Mouse (Mus musculus): ENCODE data around the gene Tuba1a. TPM values are rescaled to one million over a fixed set of nuclear protein-coding genes. Genes with fewer than 3 reads are reported as not detected.
"Not testable (repeated sequence)": the region's sequence is repeated elsewhere in the genome, so short reads cannot be mapped to it uniquely, and the experiment has no call there.

Tuba1a gene
- polyA plus RNA-seq, 1 experiment from 2014 or later = 3,177 TPM

- DNase-seq (ENCODE audit: low spot score) (no peak), ATAC-seq (replicated peaks; ENCODE audit: insufficient number of reproducible peaks, low FRiP score, low TSS enrichment, low read depth) (no peak)
- Histone ChIP-seq H3K27ac (replicated peaks; ENCODE audit: low read depth, low read length) (no peak overlapping the region), H3K27me3 (ENCODE audit: control insufficient read depth, insufficient read depth, low read length) (no peaks in the 10 kb centered on the region), H3K4me1 (ENCODE audit: control insufficient read depth, insufficient read depth, low read length) (no peaks in the 10 kb centered on the region), H3K4me3 (ENCODE audit: low read depth, low read length) (no peak overlapping the region), H3K4me2 (ENCODE audit: low read depth, low read length) (no peak overlapping the region), H3K9me3 (replicated peaks; ENCODE audit: control insufficient read depth, low read length) (no peaks in the 10 kb centered on the region), H3K9ac (replicated peaks; ENCODE audit: low read length) (no peak overlapping the region), H3K36me3 (replicated peaks; ENCODE audit: control insufficient read depth, insufficient read depth, low read depth, low read length) (no peaks in the 10 kb centered on the region; the same call in 1 of the 2 replicates)
- WGBS = 54% methylated on average over 3 of the region's 3 CpGs
Measured at GRCm38 (mm10) chr15:98947884-98948283, 5.6 kb downstream of the Tuba1a start.

- 62% methylated on average over 4 of the region's 4 CpGs for WGBS
- H3K36me3 ChIP-seq (replicated peaks; ENCODE audit: control insufficient read depth, insufficient read depth, low read depth, low read length) = no peaks in the 10 kb centered on the region
- H3K4me1 ChIP-seq (ENCODE audit: control insufficient read depth, insufficient read depth, low read length) = no peaks in the 10 kb centered on the region
- no peak for DNase-seq (ENCODE audit: low spot score)
- H3K9ac ChIP-seq (replicated peaks; ENCODE audit: low read length) = no peak overlapping the region
- no peak for ATAC-seq (replicated peaks; ENCODE audit: insufficient number of reproducible peaks, low FRiP score, low TSS enrichment, low read depth)
- no peaks in the 10 kb centered on the region for H3K9me3 ChIP-seq (replicated peaks; ENCODE audit: control insufficient read depth, low read length)
- no peak overlapping the region for H3K4me2 ChIP-seq (ENCODE audit: low read depth, low read length)
- no peak overlapping the region for H3K27ac ChIP-seq (replicated peaks; ENCODE audit: low read depth, low read length)
- no peak overlapping the region for H3K4me3 ChIP-seq (ENCODE audit: low read depth, low read length)
- no peaks in the 10 kb centered on the region for H3K27me3 ChIP-seq (ENCODE audit: control insufficient read depth, insufficient read depth, low read length)
Measured at GRCm38 (mm10) chr15:98943133-98943532, 10.4 kb downstream of the Tuba1a start.

- no peak for ATAC-seq (replicated peaks; ENCODE audit: insufficient number of reproducible peaks, low FRiP score, low TSS enrichment, low read depth)
- WGBS = 84% methylated on average over 4 of the region's 4 CpGs
- H3K27ac ChIP-seq (replicated peaks; ENCODE audit: low read depth, low read length) = no peak overlapping the region
- H3K4me2 ChIP-seq (ENCODE audit: low read depth, low read length) = no peak overlapping the region
- no peak overlapping the region for H3K4me3 ChIP-seq (ENCODE audit: low read depth, low read length)
- no peak for DNase-seq (ENCODE audit: low spot score)
- H3K36me3 ChIP-seq (replicated peaks; ENCODE audit: control insufficient read depth, insufficient read depth, low read depth, low read length) = no peaks in the 10 kb centered on the region
- no peak overlapping the region for H3K9ac ChIP-seq (replicated peaks; ENCODE audit: low read length)
- no peaks in the 10 kb centered on the region for H3K27me3 ChIP-seq (ENCODE audit: control insufficient read depth, insufficient read depth, low read length)
- no peaks in the 10 kb centered on the region for H3K9me3 ChIP-seq (replicated peaks; ENCODE audit: control insufficient read depth, low read length)
- no peaks in the 10 kb centered on the region for H3K4me1 ChIP-seq (ENCODE audit: control insufficient read depth, insufficient read depth, low read length)
Measured at GRCm38 (mm10) chr15:98942081-98942480, 11.4 kb downstream of the Tuba1a start.

DNA sequence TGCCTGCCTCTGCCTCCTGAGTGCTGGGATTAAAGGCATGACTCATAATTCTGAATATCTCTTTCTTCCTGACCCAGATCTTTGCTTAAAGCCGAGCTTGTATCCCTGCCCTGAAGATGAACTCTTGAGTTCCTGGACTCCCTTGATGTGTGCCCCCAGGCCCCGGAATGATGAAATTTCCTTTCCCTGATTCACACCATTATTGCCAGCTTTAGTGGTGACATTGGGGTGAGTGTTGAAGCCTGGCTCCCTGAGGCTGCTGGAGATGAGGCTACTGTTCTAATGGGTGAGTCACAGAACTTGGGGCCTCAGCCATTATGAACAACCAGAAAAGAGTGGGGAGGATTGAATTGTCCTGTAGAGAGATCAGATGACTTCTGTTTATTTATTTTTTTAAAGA lies 12.0 kb downstream of the Tuba1a start:
- H3K9ac ChIP-seq (replicated peaks; ENCODE audit: low read length) = no peak overlapping the region
- no peaks in the 10 kb centered on the region for H3K36me3 ChIP-seq (replicated peaks; ENCODE audit: control insufficient read depth, insufficient read depth, low read depth, low read length)
- H3K9me3 ChIP-seq (replicated peaks; ENCODE audit: control insufficient read depth, low read length) = no peaks in the 10 kb centered on the region
- H3K4me1 ChIP-seq (ENCODE audit: control insufficient read depth, insufficient read depth, low read length) = no peaks in the 10 kb centered on the region
- H3K4me2 ChIP-seq (ENCODE audit: low read depth, low read length) = no peak overlapping the region
- DNase-seq (ENCODE audit: low spot score) (no peak), ATAC-seq (replicated peaks; ENCODE audit: insufficient number of reproducible peaks, low FRiP score, low TSS enrichment, low read depth) (no peak)
- no peak overlapping the region for H3K27ac ChIP-seq (replicated peaks; ENCODE audit: low read depth, low read length)
- H3K4me3 ChIP-seq (ENCODE audit: low read depth, low read length) = no peak overlapping the region
- no peaks in the 10 kb centered on the region for H3K27me3 ChIP-seq (ENCODE audit: control insufficient read depth, insufficient read depth, low read length)
- WGBS = 72% methylated on average over 2 of the region's 2 CpGs

- ATAC-seq (replicated peaks; ENCODE audit: insufficient number of reproducible peaks, low FRiP score, low TSS enrichment, low read depth) (no peak), DNase-seq (ENCODE audit: low spot score) (no peak)
- Histone ChIP-seq H3K4me2 (ENCODE audit: low read depth, low read length) (no peak overlapping the region), H3K27ac (replicated peaks; ENCODE audit: low read depth, low read length) (no peak overlapping the region), H3K36me3 (replicated peaks; ENCODE audit: control insufficient read depth, insufficient read depth, low read depth, low read length) (no peaks in the 10 kb centered on the region), H3K4me1 (ENCODE audit: control insufficient read depth, insufficient read depth, low read length) (no peaks in the 10 kb centered on the region), H3K9me3 (replicated peaks; ENCODE audit: control insufficient read depth, low read length) (no peaks in the 10 kb centered on the region), H3K9ac (replicated peaks; ENCODE audit: low read length) (no peak overlapping the region), H3K27me3 (ENCODE audit: control insufficient read depth, insufficient read depth, low read length) (no peaks in the 10 kb centered on the region), H3K4me3 (ENCODE audit: low read depth, low read length) (no peak overlapping the region)
- 70% methylated on average over 10 of the region's 10 CpGs for WGBS
Measured at GRCm38 (mm10) chr15:98940816-98941215, 12.7 kb downstream of the Tuba1a start.

- peak within 1 kb of the TSS; percentile 93 for H3K9ac ChIP-seq (replicated peaks; ENCODE audit: low read length)
- H3K27me3 ChIP-seq (ENCODE audit: control insufficient read depth, insufficient read depth, low read length) = no peaks in the 10 kb centered on the region
- no peaks in the 10 kb centered on the region for H3K36me3 ChIP-seq (replicated peaks; ENCODE audit: control insufficient read depth, insufficient read depth, low read depth, low read length)
- H3K4me3 ChIP-seq (ENCODE audit: low read depth, low read length) = peak within 1 kb of the TSS; percentile 61
- H3K4me1 ChIP-seq (ENCODE audit: control insufficient read depth, insufficient read depth, low read length) = 0 out of 2 replicates have a peak, but pooled peaks cover 3% of the 10 kb centered on the region
- no peaks in the 10 kb centered on the region for H3K9me3 ChIP-seq (replicated peaks; ENCODE audit: control insufficient read depth, low read length)
- H3K27ac ChIP-seq (replicated peaks; ENCODE audit: low read depth, low read length) = peak within 1 kb of the TSS; percentile 93
- ATAC-seq (replicated peaks; ENCODE audit: insufficient number of reproducible peaks, low FRiP score, low TSS enrichment, low read depth) (peak; percentile 92), DNase-seq (ENCODE audit: low spot score) (peak; percentile 97)
- WGBS = under 1% methylated on average over 56 of the region's 58 CpGs
- H3K4me2 ChIP-seq (ENCODE audit: low read depth, low read length) = peak within 1 kb of the TSS; percentile 68
Measured at GRCm38 (mm10) chr15:98934217-98934839, 19.2 kb downstream of the Tuba1a start, which contains the start of gene Tuba1b. Tuba1b (minus strand) TSS chr15:98934565.

DNA sequence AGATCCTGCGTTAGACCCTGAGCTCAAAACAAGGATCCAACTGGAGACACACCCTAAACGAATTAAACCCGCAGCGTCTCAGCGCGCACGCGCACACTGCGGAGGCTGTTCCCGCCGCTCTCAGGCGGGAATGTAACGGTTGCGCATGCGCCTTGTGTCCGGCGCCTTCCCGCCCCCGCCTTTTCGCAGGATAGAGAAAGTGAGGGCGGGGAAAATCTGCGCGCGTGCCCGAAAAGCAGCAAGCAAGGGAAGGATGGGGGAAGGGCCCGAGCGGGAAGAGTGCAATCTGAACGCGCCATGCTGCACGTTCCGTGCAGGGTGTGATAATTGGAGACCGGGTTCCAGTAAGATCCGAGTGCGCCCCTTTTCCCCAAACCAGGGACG lies 19.7 kb downstream of the Tuba1a start:
- Histone ChIP-seq H3K9ac (replicated peaks; ENCODE audit: low read length) (peak overlapping the region; percentile 93), H3K4me1 (ENCODE audit: control insufficient read depth, insufficient read depth, low read length) (0 out of 2 replicates have a peak, but pooled peaks cover 3% of the 10 kb centered on the region), H3K27ac (replicated peaks; ENCODE audit: low read depth, low read length) (peak overlapping the region; percentile 93), H3K27me3 (ENCODE audit: control insufficient read depth, insufficient read depth, low read length) (no peaks in the 10 kb centered on the region), H3K4me2 (ENCODE audit: low read depth, low read length) (peak overlapping the region; percentile 61), H3K9me3 (replicated peaks; ENCODE audit: control insufficient read depth, low read length) (no peaks in the 10 kb centered on the region), H3K4me3 (ENCODE audit: low read depth, low read length) (peak overlapping the region; percentile 61), H3K36me3 (replicated peaks; ENCODE audit: control insufficient read depth, insufficient read depth, low read depth, low read length) (no peaks in the 10 kb centered on the region)
- 0% methylated on average over 35 of the region's 35 CpGs for WGBS
- ATAC-seq (replicated peaks; ENCODE audit: insufficient number of reproducible peaks, low FRiP score, low TSS enrichment, low read depth) (peak; percentile 72), DNase-seq (ENCODE audit: low spot score) (peak; percentile 98)

- H3K9me3 ChIP-seq (replicated peaks; ENCODE audit: control insufficient read depth, low read length); H3K4me1 ChIP-seq (ENCODE audit: control insufficient read depth, insufficient read depth, low read length); H3K27me3 ChIP-seq (ENCODE audit: control insufficient read depth, insufficient read depth, low read length); ATAC-seq (replicated peaks; ENCODE audit: insufficient number of reproducible peaks, low FRiP score, low TSS enrichment, low read depth); DNase-seq (ENCODE audit: low spot score); H3K36me3 ChIP-seq (replicated peaks; ENCODE audit: control insufficient read depth, insufficient read depth, low read depth, low read length): not testable (repeated sequence)
- 19% methylated on average over 8 of the region's 9 CpGs for WGBS
- H3K27ac ChIP-seq (replicated peaks; ENCODE audit: low read depth, low read length) = 0 out of 2 replicates have a peak overlapping the region, but pooled peaks have one; percentile 39
- H3K4me2 ChIP-seq (ENCODE audit: low read depth, low read length) = peak overlapping the region; percentile 61
- peak overlapping the region; percentile 61 for H3K4me3 ChIP-seq (ENCODE audit: low read depth, low read length)
- peak overlapping the region; percentile 93 for H3K9ac ChIP-seq (replicated peaks; ENCODE audit: low read length)
Measured at GRCm38 (mm10) chr15:98933004-98933671, 20.4 kb downstream of the Tuba1a start.

All from embryonic facial prominence, embryonic 11.5 days (tissue).